Mouse (Mus musculus) CD4-positive, CD25-positive, alpha-beta regulatory T cell, adult 9 weeks (primary cell): ENCODE measurements around the gene Slc19a2. TPM values are rescaled to one million over a fixed set of nuclear protein-coding genes. Genes with fewer than 3 reads are reported as not detected.

Experiments used
- polyA plus RNA-seq: library from polyadenylated mRNA; unstranded; fragments of 100-300 nt; shearing (Covaris generic); gene quantifications from one replicate; pipeline ENCODE4 v1.2.1, GENCODE M21; 2017

Gene Slc19a2
- 0.65 TPM for polyA plus RNA-seq

DNA sequence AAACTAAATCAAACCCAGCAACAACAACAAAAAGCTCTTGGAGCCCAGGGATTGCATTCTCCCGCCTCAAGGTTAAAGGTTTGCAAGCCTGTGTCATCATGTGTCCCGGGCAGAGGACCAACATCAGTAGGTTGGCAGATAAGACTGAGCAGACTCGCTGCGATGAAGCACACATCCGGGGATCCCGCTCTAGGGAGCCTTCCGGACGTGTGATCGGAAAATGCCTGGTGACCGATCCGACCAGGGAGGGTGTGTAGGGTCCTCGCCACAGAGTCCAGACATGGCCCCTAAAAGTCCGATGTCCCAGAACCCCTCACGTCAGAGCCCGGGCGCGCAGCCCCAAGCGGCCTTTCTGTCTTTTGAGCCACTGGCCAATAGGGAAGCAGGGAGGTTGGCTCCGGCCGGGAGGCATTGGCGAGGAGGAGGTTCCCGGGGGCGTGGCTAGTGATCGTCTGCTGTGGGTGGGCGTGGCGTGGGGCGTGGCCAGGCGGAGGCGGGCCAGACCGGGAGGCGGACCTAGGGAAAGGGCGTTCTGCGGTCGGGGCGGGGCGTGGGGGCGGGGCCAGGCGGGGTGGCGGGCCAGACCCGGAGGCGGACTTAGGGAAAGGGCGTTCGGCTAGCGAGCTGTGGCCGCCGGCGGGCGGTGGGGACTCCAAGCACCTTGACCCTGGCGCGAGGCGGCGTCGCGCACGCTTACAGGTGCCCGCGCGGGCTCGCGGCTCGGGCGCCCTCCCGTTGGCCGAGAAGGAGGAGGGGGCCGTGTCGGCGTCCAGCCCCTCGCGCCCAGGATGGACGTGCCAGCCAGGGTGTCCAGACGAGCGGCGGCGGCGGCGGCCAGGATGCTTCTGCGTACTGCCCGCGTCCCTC is at the start of gene Slc19a2:
Gene Slc19a2 (plus strand): TSS at position 582 of the 867 bp plus-strand sequence.

DNA sequence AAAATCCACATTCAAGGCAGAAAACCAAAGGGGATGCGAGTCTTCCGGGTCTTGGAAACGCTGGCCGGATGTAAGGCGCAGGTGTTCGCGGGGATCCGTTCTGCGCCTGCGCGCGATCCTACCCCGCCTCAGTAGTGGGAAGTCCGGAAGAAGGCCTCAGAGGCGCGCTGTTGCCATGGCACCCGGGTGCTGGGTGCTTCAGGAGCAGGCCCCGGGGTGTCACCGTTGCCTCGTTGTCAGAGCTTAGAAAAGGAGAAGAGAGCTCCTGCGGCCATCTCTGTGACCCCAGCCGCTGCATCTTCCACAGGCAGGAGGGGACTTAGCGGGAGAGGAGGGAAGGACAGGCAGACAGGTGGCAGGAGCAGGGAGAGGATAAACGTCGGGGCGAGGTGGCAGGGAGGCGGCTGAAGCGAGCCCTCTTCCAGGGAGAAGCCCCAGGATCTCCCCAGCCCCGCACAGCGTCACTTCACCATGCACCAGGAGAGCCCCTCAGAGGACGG is 26.7 kb downstream of the Slc19a2 start, which contains the start of gene Ccdc181:
Gene Ccdc181 (plus strand): TSS at position 131 of the 500 bp plus-strand sequence.

DNA sequence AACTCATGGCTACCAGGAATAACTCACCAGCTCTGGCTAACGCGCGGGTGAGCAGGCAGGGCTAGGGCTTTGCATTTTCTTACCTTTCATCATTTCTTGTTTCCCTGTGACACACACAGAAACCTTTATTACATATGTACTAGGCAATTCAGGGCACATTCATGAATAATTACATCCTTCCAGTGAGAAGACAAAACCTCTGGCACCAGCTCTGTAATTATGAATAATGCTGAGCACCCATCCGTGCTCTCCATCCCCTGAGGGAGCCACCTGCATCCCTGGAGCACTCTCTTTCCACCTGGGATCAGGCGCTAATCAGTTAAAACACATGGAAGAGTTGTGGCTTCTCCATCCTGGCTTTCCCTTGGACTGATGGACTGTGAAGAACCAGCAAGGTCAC is 55.0 kb downstream of the Slc19a2 start, which contains the start of gene Nme7:
Gene Nme7 (plus strand): TSS at position 301 of the 400 bp plus-strand sequence.

DNA sequence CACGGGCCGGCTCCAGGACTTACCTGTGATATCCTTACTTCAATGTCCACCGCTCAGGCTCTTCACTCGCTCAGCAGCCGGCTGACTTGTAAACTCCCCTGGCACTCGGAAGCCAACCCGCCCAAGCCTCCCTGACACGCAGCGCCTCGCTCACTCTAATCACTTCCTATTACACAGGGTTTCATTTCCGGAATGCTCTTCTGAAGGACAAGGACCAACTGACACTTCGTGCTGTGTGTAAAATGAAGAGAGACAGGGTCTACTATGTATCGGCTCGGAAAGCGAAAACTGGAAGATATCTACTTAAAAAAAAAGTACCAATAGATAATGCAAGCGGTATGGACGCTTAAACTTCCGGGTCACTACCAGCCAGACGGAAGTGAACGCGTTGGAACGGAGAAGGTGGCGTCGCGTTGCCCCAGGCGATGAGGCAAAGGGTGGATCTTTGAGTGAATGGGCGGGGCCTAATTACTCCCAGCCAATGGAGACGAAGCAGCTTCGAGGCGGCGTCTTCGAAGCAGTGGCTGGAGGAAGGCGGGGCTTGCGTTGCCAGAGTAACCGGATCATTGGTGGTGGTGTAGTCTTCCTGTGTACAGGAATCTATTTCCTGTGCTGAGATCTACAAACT is 58.4 kb downstream of the Slc19a2 start, which contains the start of gene Blzf1:
Gene Blzf1 (minus strand): TSS at position 366 of the 628 bp plus-strand sequence.

Other genes starting within 250 kb of the Slc19a2 start
- 0.27 TPM for gene Sele, start 200.8 kb upstream of the Slc19a2 start, polyA plus RNA-seq
- 999 TPM for gene Sell, start 187.1 kb upstream of the Slc19a2 start, polyA plus RNA-seq
- gene Selp, start 133.8 kb upstream of the Slc19a2 start, polyA plus RNA-seq = 3.0 TPM
- gene F5, start 97.2 kb upstream of the Slc19a2 start, polyA plus RNA-seq = 0.04 TPM
- gene Ccdc181, start 26.5 kb downstream of the Slc19a2 start, polyA plus RNA-seq = 7.9 TPM
- gene Nme7, start 55.1 kb downstream of the Slc19a2 start, polyA plus RNA-seq = 20.7 TPM
- gene Blzf1, start 58.4 kb downstream of the Slc19a2 start, polyA plus RNA-seq = 25.9 TPM
- 9.5 TPM for gene Atp1b1, start 209.3 kb downstream of the Slc19a2 start, polyA plus RNA-seq